ENCODE assay signal across 17 mouse cellular contexts in genomic region chr1:165484688-165485233, GRCm38 (mm10). TPM values are rescaled to one million over a fixed set of nuclear protein-coding genes. Genes with fewer than 3 reads are reported as not detected.
A peak's percentile ranks its signal among the peaks of the same experiment; 100 is the strongest.
DNase-seq lines count a peak whose midpoint lies in the region; ATAC-seq and TF ChIP-seq lines count a peak whose summit lies in the region.
"Had no signal": no experiment of that assay in that cellular context is flagged by ENCODE, and none has a peak within 500 bp of the region (broad histone marks: within the 10 kb centered on the region; RNA-seq: fewer than 3 reads in every experiment).

TSS of gene Adcy10 (plus strand) at chr1:165485183.

- no peak within 1 kb of the TSS for H3K27ac ChIP-seq in lung, postnatal 0 days (ENCODE audit: low read length)
- H3K27ac ChIP-seq in midbrain, embryonic 10.5 days (replicated peaks) = no peak within 1 kb of the TSS
- H3K27ac ChIP-seq in limb, embryonic 10.5 days = no peak within 1 kb of the TSS
- H3K27ac ChIP-seq: hindbrain, embryonic 15.5 days had no signal

- ATAC-seq in lung, postnatal 0 days = no peak
- ATAC-seq in megakaryocyte progenitor cell, adult 5-6 weeks (replicated peaks; ENCODE audit: poor library complexity) = peak; percentile 85
- ATAC-seq: forebrain, embryonic 14.5 days; intestine, postnatal 0 days had no signal

- H3K27me3 ChIP-seq in lung, postnatal 0 days (replicated peaks; ENCODE audit: insufficient read depth, low read length) = no peaks in the 10 kb centered on the region
- no peaks in the 10 kb centered on the region for H3K27me3 ChIP-seq in midbrain, embryonic 10.5 days (ENCODE audit: low read depth, poor library complexity, severe bottlenecking)
- no peaks in the 10 kb centered on the region for H3K27me3 ChIP-seq in limb, embryonic 10.5 days (ENCODE audit: low read depth, poor library complexity, severe bottlenecking)
- H3K27me3 ChIP-seq: heart, embryonic 12.5 days; hindbrain, embryonic 15.5 days had no signal

- H3K4me1 ChIP-seq in lung, postnatal 0 days (ENCODE audit: insufficient read depth, low read depth, low read length) = no peaks in the 10 kb centered on the region
- H3K4me1 ChIP-seq in midbrain, embryonic 10.5 days = no peaks in the 10 kb centered on the region
- no peaks in the 10 kb centered on the region for H3K4me1 ChIP-seq in limb, embryonic 10.5 days
- H3K4me1 ChIP-seq: heart, embryonic 12.5 days; hindbrain, embryonic 15.5 days had no signal

- TF ChIP-seq EP300 in lung, postnatal 0 days (IDR thresholded peaks at IDR 0.05) = no peak

- no peaks in the 10 kb centered on the region for H3K9me3 ChIP-seq in lung, postnatal 0 days (ENCODE audit: low read length)
- H3K9me3 ChIP-seq in midbrain, embryonic 10.5 days (replicated peaks) = no peaks in the 10 kb centered on the region
- H3K9me3 ChIP-seq in limb, embryonic 10.5 days (replicated peaks) = no peaks in the 10 kb centered on the region
- H3K9me3 ChIP-seq: heart, embryonic 12.5 days; hindbrain, embryonic 15.5 days had no signal

- DNase-seq in adrenal gland, adult 2 months = peak; percentile 30
- DNase-seq in adrenal gland, postnatal 4 days (ENCODE audit: low spot score in 2 of 2) = no peak
- DNase-seq in lung, postnatal 0 days (ENCODE audit: low spot score) = peak; percentile 32
- no peak for DNase-seq in lung, postnatal 4 days
- DNase-seq in fat pad, adult 2 months (ENCODE audit: extremely low read depth, low read depth, low spot score) = peak; percentile 68
- no peak for DNase-seq in midbrain, embryonic 10.5 days (ENCODE audit: low spot score)
- DNase-seq in limb, embryonic 10.5 days (ENCODE audit: low spot score) = no peak
- DNase-seq: cerebellum, adult 11 months; cerebellum, postnatal 25 days; kidney, postnatal 14 days; right cerebral cortex, postnatal 14 days had no signal

- WGBS in lung, postnatal 0 days = 81% methylated on average over 8 of the region's 8 CpGs
- 91% methylated on average over 8 of the region's 8 CpGs for WGBS in midbrain, embryonic 10.5 days
- 91% methylated on average over 8 of the region's 8 CpGs for WGBS in limb, embryonic 10.5 days

- H3K4me2 ChIP-seq in lung, postnatal 0 days (replicated peaks; ENCODE audit: low read depth, low read length) = no peak within 1 kb of the TSS
- H3K4me2 ChIP-seq: heart, embryonic 12.5 days; hindbrain, embryonic 15.5 days had no signal

- no peak for TF ChIP-seq CTCF in lung, postnatal 0 days (IDR thresholded peaks at IDR 0.05)

- H3K4me3 ChIP-seq in lung, postnatal 0 days (ENCODE audit: low read depth, low read length) = no peak within 1 kb of the TSS
- no peak within 1 kb of the TSS for H3K4me3 ChIP-seq in midbrain, embryonic 10.5 days
- no peak within 1 kb of the TSS for H3K4me3 ChIP-seq in limb, embryonic 10.5 days
- H3K4me3 ChIP-seq: heart, embryonic 12.5 days; hindbrain, embryonic 15.5 days had no signal

- no peak within 1 kb of the TSS for H3K9ac ChIP-seq in lung, postnatal 0 days (replicated peaks; ENCODE audit: low read depth)
- H3K9ac ChIP-seq: heart, embryonic 12.5 days; hindbrain, embryonic 15.5 days had no signal

- H3K36me3 ChIP-seq in lung, postnatal 0 days (ENCODE audit: insufficient read depth, low read length) = peaks cover 9% of the 10 kb centered on the region; the same call in 1 of the 2 replicates
- no peaks in the 10 kb centered on the region for H3K36me3 ChIP-seq in midbrain, embryonic 10.5 days
- no peaks in the 10 kb centered on the region for H3K36me3 ChIP-seq in limb, embryonic 10.5 days

RNA-seq across cellular contexts. Expression of gene Adcy10, which starts in this region (rescaled TPM):
- 1 to 10 TPM in 1 of 2 experiments, under 1 TPM in 1; 0.45 to 1.8 TPM for total RNA-seq in adrenal gland, adult 2 months (2021)
- polyA plus RNA-seq in adrenal gland, adult 2 months (2012; rRNA removed) = 0.19 and 0.36 TPM in 2 replicates
- under 1 TPM; 0.28 to 0.42 TPM for total RNA-seq in adrenal gland, postnatal 4 days (2021)
- not detected in 2 replicates for polyA plus RNA-seq in lung, postnatal 0 days (2015; fragmentation: Nextera tagmentation; extraction: Ambion mirVana)
- not detected in 2 replicates for total RNA-seq in megakaryocyte progenitor cell, adult 5-6 weeks (2015)
- 0.08 TPM in 1 of 2 replicates, not detected in the other for total RNA-seq in megakaryocyte progenitor cell, adult 5-6 weeks (2017)
- 0.05 and 0.20 TPM in 2 replicates for polyA plus RNA-seq in midbrain, embryonic 10.5 days (2016; fragmentation: Nextera tagmentation; extraction: Ambion mirVana)
- 0.06 TPM in 1 of 2 replicates, not detected in the other for polyA plus RNA-seq in limb, embryonic 10.5 days (2016; fragmentation: Nextera tagmentation; extraction: Ambion mirVana)
- total RNA-seq: midbrain, postnatal 0 days had no signal
- polyA plus RNA-seq: heart, embryonic 12.5 days; intestine, postnatal 0 days had no signal

Comparison
In these comparisons a context has a peak if more than half of its experiments do, and no peak if none do; other contexts are left out.
1. DNase-seq: peak in adrenal gland, adult 2 months (single experiment) and fat pad, adult 2 months (single experiment); none in adrenal gland, postnatal 4 days (0 of 2), lung, postnatal 4 days (0 of 2), midbrain, embryonic 10.5 days (single experiment) and limb, embryonic 10.5 days (single experiment).
2. Peak in DNase-seq in lung, postnatal 0 days; RNA of the gene not detected or under 1 TPM.
3. Peak in ATAC-seq in megakaryocyte progenitor cell, adult 5-6 weeks; RNA of the gene not detected or under 1 TPM.